Mouse (Mus musculus) brain, embryonic 14.5 days (tissue): ENCODE results near the gene Zdhhc4.

Experiments
- CTCF ChIP-seq: fragments of 200-500 bp; IDR thresholded peaks from 2 replicates; pipeline ENCODE4 v1.5.1; 2012; ENCODE audit warnings: inconsistent platforms, mild to moderate bottlenecking, moderate library complexity, borderline replicate concordance; ENCODE audit not compliant: insufficient read depth, insufficient read length; ENCODE audit errors: extremely low read depth
- POLR2A ChIP-seq: fragments of 200-500 bp; IDR thresholded peaks from 2 replicates; pipeline ENCODE4 v1.6.1; 2012; ENCODE audit warnings: mild to moderate bottlenecking, inconsistent platforms, borderline replicate concordance; ENCODE audit not compliant: poor library complexity, insufficient read depth, insufficient read length, severe bottlenecking; ENCODE audit errors: extremely low read depth

DNA sequence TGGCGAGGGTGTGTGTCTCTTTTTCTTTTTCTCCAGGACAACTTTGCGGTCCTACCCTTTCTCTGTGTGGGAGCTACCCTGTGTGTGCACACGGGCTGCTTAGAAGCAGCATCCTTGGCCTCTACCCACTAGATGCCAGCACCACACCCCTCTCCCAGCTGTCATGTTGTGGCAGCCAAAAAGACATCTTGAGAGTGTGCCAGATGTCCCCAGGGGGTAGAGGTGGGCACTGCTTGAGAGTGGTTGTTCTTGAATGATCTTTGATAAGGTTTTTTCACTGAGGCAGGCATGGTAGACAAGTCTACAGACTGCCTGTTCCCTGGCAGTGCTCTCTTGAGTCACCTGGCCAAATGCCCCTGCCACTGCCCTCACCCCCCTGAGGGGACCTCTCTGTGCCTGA, 38.9 kb upstream of the Zdhhc4 start:
- TF ChIP-seq CTCF (no peak), POLR2A (no peak)
